Mouse (Mus musculus): ENCODE results near the gene Napsa. TPM values are rescaled to one million over a fixed set of nuclear protein-coding genes. Genes with fewer than 3 reads are reported as not detected.

Napsa gene
- polyA plus RNA-seq, 1 experiment from 2014 or later, result 0.53 TPM

- Histone ChIP-seq H3K9me3 (replicated peaks) (no peaks in the 10 kb centered on the region), H3K36me3 (ENCODE audit: poor library complexity, severe bottlenecking) (peaks cover 60% of the 10 kb centered on the region), H3K27me3 (peaks cover 8% of the 10 kb centered on the region; the same call in 1 of the 2 replicates), H3K27ac (no peak overlapping the region), H3K4me2 (no peak overlapping the region), H3K4me3 (no peak overlapping the region), H3K9ac (no peak overlapping the region), H3K4me1 (peaks cover 2% of the 10 kb centered on the region)
- WGBS, result 86% methylated on average over 29 of the region's 29 CpGs
- ATAC-seq, result no peak
Observed at GRCm38 (mm10) chr7:44532918-44533745, 39.0 kb upstream of the Napsa start.

- Histone ChIP-seq H3K27me3 (peaks cover 4% of the 10 kb centered on the region; the same call in 1 of the 2 replicates), H3K36me3 (ENCODE audit: poor library complexity, severe bottlenecking) (peaks cover 66% of the 10 kb centered on the region), H3K4me2 (no peak overlapping the region), H3K4me1 (no peaks in the 10 kb centered on the region), H3K27ac (no peak overlapping the region), H3K9ac (no peak overlapping the region), H3K4me3 (no peak overlapping the region), H3K9me3 (replicated peaks) (no peaks in the 10 kb centered on the region)
- ATAC-seq, result no peak
- WGBS, result 72% methylated on average over 12 of the region's 12 CpGs
Observed at GRCm38 (mm10) chr7:44533746-44534045, 38.5 kb upstream of the Napsa start.

GRCm38 (mm10) chr7:44534242-44534641 lies 37.9 kb upstream of the Napsa start:
- Histone ChIP-seq H3K4me2 (no peak overlapping the region), H3K9ac (no peak overlapping the region), H3K27ac (no peak overlapping the region), H3K4me1 (no peaks in the 10 kb centered on the region), H3K36me3 (ENCODE audit: poor library complexity, severe bottlenecking) (peaks cover 71% of the 10 kb centered on the region), H3K4me3 (no peak overlapping the region), H3K27me3 (no peaks in the 10 kb centered on the region), H3K9me3 (replicated peaks) (no peaks in the 10 kb centered on the region)
- ATAC-seq, result no peak
- WGBS, result 96% methylated on average over 13 of the region's 13 CpGs

DNA sequence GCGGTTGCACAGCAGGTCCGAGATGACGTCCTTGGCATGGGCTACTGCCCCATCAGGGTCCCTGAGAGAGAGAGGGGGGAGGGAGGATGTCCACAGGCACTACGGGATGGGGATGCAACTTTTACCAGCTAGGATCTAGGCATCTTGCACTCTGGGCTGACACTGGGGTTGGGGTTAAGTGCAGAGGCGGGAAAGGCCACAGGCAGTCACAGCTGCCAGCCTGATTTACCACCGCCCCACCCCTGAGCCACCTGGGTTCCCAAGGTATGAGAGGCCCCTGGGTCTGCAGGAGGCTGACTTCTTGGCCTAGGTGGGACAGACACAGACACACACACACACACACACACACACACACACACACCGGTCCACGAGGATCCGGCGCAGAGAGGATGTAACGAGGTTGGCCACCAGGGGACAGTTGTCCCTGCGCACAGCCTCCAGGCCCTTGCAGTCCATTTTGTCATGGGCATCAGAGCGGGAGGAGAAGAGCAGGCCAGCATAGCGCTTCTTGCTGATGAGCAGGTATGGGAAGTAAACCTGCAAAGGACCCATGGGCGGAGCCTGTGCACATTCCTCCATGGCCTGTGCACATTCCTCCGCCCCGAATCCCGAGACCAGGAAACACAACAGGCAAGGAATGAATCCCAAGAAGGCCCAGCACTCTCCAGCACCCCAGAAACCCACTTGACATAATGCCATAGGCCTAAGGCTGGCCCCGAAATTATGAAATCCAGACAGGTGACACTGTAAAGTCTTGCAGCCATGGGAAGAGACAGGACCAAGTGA lies 37.3 kb upstream of the Napsa start:
- Histone ChIP-seq H3K27me3 (no peaks in the 10 kb centered on the region), H3K4me1 (no peaks in the 10 kb centered on the region), H3K27ac (no peak overlapping the region), H3K9me3 (replicated peaks) (no peaks in the 10 kb centered on the region), H3K9ac (no peak overlapping the region), H3K4me2 (no peak overlapping the region), H3K36me3 (ENCODE audit: poor library complexity, severe bottlenecking) (peaks cover 77% of the 10 kb centered on the region), H3K4me3 (no peak overlapping the region)
- 90% methylated on average over 19 of the region's 19 CpGs for WGBS
- no peak for ATAC-seq

- Histone ChIP-seq H3K27ac (no peak overlapping the region), H3K4me2 (no peak overlapping the region), H3K4me3 (no peak overlapping the region), H3K4me1 (no peaks in the 10 kb centered on the region), H3K27me3 (no peaks in the 10 kb centered on the region), H3K36me3 (ENCODE audit: poor library complexity, severe bottlenecking) (peaks cover 88% of the 10 kb centered on the region), H3K9me3 (replicated peaks) (no peaks in the 10 kb centered on the region), H3K9ac (no peak overlapping the region)
- 94% methylated on average over 27 of the region's 27 CpGs for WGBS
- ATAC-seq, result no peak
Observed at GRCm38 (mm10) chr7:44535657-44536589, 36.3 kb upstream of the Napsa start.

- WGBS, result 79% methylated on average over 6 of the region's 6 CpGs
- Histone ChIP-seq H3K4me1 (no peaks in the 10 kb centered on the region), H3K4me2 (no peak overlapping the region), H3K9ac (no peak overlapping the region), H3K36me3 (ENCODE audit: poor library complexity, severe bottlenecking) (peaks cover 95% of the 10 kb centered on the region), H3K9me3 (replicated peaks) (no peaks in the 10 kb centered on the region), H3K27ac (no peak overlapping the region), H3K4me3 (no peak overlapping the region), H3K27me3 (no peaks in the 10 kb centered on the region)
- no peak for ATAC-seq
Observed at GRCm38 (mm10) chr7:44536590-44536968, 35.6 kb upstream of the Napsa start.

DNA sequence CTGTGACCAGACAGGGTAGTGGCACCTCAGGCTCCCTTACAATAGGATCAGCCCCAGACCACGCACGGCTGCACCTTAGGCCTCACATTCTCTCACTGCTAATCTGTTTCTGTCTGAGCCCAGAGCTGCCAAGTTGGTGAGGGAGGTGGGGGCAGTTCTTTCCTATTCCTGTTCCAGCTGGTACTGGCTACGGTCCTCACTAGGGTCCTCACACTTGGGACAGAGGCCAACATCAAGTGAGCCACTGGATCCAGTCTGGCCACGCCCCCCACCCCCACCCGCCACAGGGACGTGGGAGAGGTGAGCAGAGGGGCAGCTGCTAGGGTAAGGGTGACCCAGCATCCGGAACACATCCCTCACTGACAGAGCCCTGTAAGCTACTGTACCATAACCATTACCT lies 35.2 kb upstream of the Napsa start:
- Histone ChIP-seq H3K27me3 (no peaks in the 10 kb centered on the region), H3K9ac (0 out of 2 replicates have a peak overlapping the region, but pooled peaks have one; percentile 21), H3K4me3 (no peak overlapping the region), H3K4me1 (no peaks in the 10 kb centered on the region), H3K36me3 (ENCODE audit: poor library complexity, severe bottlenecking) (peaks cover 99% of the 10 kb centered on the region), H3K27ac (no peak overlapping the region), H3K9me3 (replicated peaks) (no peaks in the 10 kb centered on the region), H3K4me2 (no peak overlapping the region)
- WGBS, result 90% methylated on average over 7 of the region's 7 CpGs
- ATAC-seq, result no peak

GRCm38 (mm10) chr7:44537496-44537895 lies 34.7 kb upstream of the Napsa start:
- H3K27me3 ChIP-seq, result no peaks in the 10 kb centered on the region
- WGBS, result 93% methylated on average over 13 of the region's 13 CpGs
- no peaks in the 10 kb centered on the region for H3K9me3 ChIP-seq (replicated peaks)
- H3K9ac ChIP-seq, result no peak overlapping the region
- no peak overlapping the region for H3K4me2 ChIP-seq
- H3K27ac ChIP-seq, result no peak overlapping the region
- no peaks in the 10 kb centered on the region for H3K4me1 ChIP-seq
- H3K36me3 ChIP-seq (ENCODE audit: poor library complexity, severe bottlenecking), result peaks cover 100% of the 10 kb centered on the region
- no peak overlapping the region for H3K4me3 ChIP-seq
- ATAC-seq, result no peak

GRCm38 (mm10) chr7:44538756-44539624 lies 33.2 kb upstream of the Napsa start:
- Histone ChIP-seq H3K4me1 (no peaks in the 10 kb centered on the region), H3K36me3 (ENCODE audit: poor library complexity, severe bottlenecking) (peaks cover 91% of the 10 kb centered on the region), H3K9me3 (replicated peaks) (no peaks in the 10 kb centered on the region), H3K9ac (no peak overlapping the region), H3K27me3 (no peaks in the 10 kb centered on the region), H3K4me2 (no peak overlapping the region), H3K27ac (no peak overlapping the region), H3K4me3 (no peak overlapping the region)
- no peak for ATAC-seq
- 93% methylated on average over 41 of the region's 41 CpGs for WGBS

DNA sequence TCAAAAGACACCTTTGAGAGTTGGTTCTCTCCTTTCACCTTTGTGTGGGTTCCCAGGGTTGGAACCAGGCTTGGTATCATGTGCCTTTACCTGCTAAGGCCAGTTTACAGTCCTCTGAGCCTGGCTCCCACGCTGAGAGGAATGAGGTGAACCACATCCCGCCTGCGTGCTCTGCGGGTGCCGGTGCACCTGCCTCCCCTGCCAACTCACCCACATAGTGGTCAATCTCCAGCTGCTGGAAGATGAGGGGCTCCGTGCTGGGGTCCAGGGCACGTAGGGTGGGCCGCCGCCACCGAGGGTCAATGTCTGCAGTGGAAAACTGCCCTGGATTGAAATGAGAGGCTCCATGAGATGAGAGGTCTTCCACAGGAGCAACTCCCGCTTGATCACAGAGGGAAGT lies 29.6 kb upstream of the Napsa start:
- WGBS, result 97% methylated on average over 11 of the region's 11 CpGs
- H3K4me2 ChIP-seq, result no peak overlapping the region

DNA sequence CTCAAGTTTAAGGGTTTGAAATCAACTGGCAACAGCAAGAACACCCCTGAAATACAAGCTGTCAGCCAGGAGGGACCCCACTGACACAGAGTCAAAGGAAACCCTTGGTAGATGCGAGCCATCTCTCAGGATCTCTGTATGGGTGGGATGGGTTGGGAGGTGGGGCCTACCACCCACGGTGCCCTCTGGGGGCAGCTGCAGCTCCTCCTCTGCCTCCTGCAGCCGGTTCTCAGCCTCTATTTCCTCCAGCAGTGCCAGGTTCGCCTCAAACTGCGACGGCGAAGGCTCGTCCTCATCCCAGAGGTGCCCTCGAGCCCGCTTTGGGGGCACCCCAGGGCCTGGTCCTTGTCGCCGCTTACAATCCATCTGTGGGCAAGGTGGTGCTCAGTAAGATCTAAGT lies 29.1 kb upstream of the Napsa start:
- Histone ChIP-seq H3K9me3 (replicated peaks) (no peaks in the 10 kb centered on the region), H3K9ac (no peak overlapping the region; the same call in 1 of the 2 replicates), H3K36me3 (ENCODE audit: poor library complexity, severe bottlenecking) (peaks cover 53% of the 10 kb centered on the region), H3K4me1 (peaks cover 12% of the 10 kb centered on the region), H3K4me3 (no peak overlapping the region), H3K27ac (no peak overlapping the region), H3K4me2 (no peak overlapping the region), H3K27me3 (no peaks in the 10 kb centered on the region)
- WGBS, result 79% methylated on average over 12 of the region's 12 CpGs
- ATAC-seq, result no peak

More for the DNA sequence above, 29.6 kb upstream of the Napsa start:
- no peak overlapping the region for H3K4me3 ChIP-seq
- H3K9ac ChIP-seq, result no peak overlapping the region
- peaks cover 58% of the 10 kb centered on the region for H3K36me3 ChIP-seq (ENCODE audit: poor library complexity, severe bottlenecking)
- H3K9me3 ChIP-seq (replicated peaks), result no peaks in the 10 kb centered on the region
- H3K4me1 ChIP-seq, result peaks cover 7% of the 10 kb centered on the region
- H3K27ac ChIP-seq, result no peak overlapping the region
- ATAC-seq, result no peak
- H3K27me3 ChIP-seq, result no peaks in the 10 kb centered on the region
